Mouse (Mus musculus) spleen, adult 2 months (tissue): ENCODE results near the gene Chst1. TPM values are rescaled to one million over a fixed set of nuclear protein-coding genes. Genes with fewer than 3 reads are reported as not detected.

Experiments
- DNase-seq, 2 experiments: peaks; one replicate each; pipeline versions ENCODE4 v3.0.0 to v3.0.0-alpha.2; 2012 to 2021; ENCODE audit warnings: low spot score in 2 of 2, low read depth in 1 of 2
- H3K27ac ChIP-seq: fragments of 200-500 bp; 2 replicates; pipeline ENCODE4 v1.5.1; 2012; ENCODE audit warnings: low read length, inconsistent platforms; ENCODE audit not compliant: insufficient read depth
- H3K27me3 ChIP-seq: fragments of 200-500 bp; 2 replicates; pipeline ENCODE4 v1.6.1; 2012; ENCODE audit warnings: mild to moderate bottlenecking, moderate library complexity, low read length, inconsistent platforms; ENCODE audit not compliant: control insufficient read depth, insufficient read depth
- H3K36me3 ChIP-seq: fragments of 200-500 bp; 2 replicates; pipeline ENCODE4 v1.6.1; 2012; ENCODE audit warnings: mild to moderate bottlenecking, low read length, inconsistent platforms; ENCODE audit not compliant: control insufficient read depth, insufficient read depth
- H3K4me1 ChIP-seq: fragments of 200-500 bp; 2 replicates; pipeline ENCODE4 v1.6.1; 2011; ENCODE audit warnings: inconsistent platforms; ENCODE audit not compliant: control insufficient read depth, insufficient read depth, insufficient read length
- H3K4me3 ChIP-seq: fragments of 200-500 bp; 2 replicates; pipeline ENCODE4 v1.5.1; 2011; ENCODE audit warnings: mild to moderate bottlenecking, inconsistent platforms; ENCODE audit not compliant: insufficient read depth, insufficient read length; ENCODE audit errors: extremely low read depth
- CTCF ChIP-seq: fragments of 200-500 bp; IDR thresholded peaks from 2 replicates; pipeline ENCODE4 v1.5.1; 2011; ENCODE audit warnings: mild to moderate bottlenecking, inconsistent platforms; ENCODE audit not compliant: insufficient read depth, insufficient read length, insufficient replicate concordance; ENCODE audit errors: extremely low read depth
- POLR2A ChIP-seq: fragments of 200-500 bp; IDR thresholded peaks from 2 replicates; pipeline ENCODE4 v1.6.1; 2011; ENCODE audit warnings: low read depth, low read length, inconsistent platforms
- WGBS: fragments of 180-500 bp; shearing (Covaris S2); methylation state at CpG from one replicate; pipeline ENCODE4 v1.1.7; 2018; 5-methylcytosine and 5-hydroxymethylcytosine counted together
- polyA plus RNA-seq: library from polyadenylated mRNA; depleted of rRNA; stranded (reverse); fragments of >200 nt; gene quantifications from 2 replicates; pipeline ENCODE4 v1.2.3, GENCODE M21; 2012

The Chst1 gene
- polyA plus RNA-seq, 1 experiment: 20.0 TPM

DNA sequence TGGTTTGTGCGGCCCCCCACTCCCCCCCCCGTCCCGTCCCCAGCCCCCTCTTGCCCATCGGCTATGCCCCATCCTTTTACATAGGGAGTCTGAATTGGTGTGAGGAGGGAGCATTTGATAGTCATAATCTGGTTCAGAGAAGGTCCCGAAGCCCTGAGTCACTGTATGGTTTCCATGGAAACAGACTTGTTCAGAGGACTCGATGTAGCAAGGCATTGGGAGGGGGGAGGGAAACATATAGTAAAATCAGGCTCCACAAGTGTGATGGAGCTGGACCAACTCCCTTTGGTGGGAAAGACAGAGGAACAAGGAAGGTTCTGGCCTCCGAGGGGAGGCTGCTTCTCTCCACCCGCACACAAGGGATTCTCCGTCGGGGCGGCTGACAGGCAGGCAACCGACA, 2.6 kb downstream of the Chst1 start:
- no peaks in the 10 kb centered on the region for H3K4me1 ChIP-seq
- DNase-seq: no peak
- no peaks in the 10 kb centered on the region for H3K36me3 ChIP-seq
- peaks cover 6% of the 10 kb centered on the region for H3K27me3 ChIP-seq
- H3K27ac ChIP-seq: no peak overlapping the region
- TF ChIP-seq POLR2A (no peak), CTCF (no peak)
- whole genome bisulfite sequencing: 33% methylated on average over 12 of the region's 12 CpGs
- H3K4me3 ChIP-seq: no peak overlapping the region

DNA sequence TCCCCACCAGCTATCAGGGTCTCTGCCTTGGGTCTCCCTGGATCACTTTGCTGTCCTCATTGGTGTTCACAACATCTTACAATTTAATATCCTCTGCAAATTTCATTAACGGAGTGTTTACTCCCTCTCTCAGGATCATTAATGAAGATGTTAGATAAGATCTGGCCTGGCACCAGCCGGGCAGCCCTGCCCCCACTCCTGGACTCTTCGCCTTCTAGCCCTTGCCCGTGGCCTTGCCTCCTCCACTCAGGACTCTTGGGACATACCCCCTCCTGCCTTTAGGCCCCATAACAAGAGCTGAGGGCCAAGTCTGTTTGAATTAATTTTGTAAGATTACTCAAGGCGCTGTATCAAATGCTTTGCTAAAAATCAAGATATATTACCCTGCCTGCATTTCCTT, 4.1 kb downstream of the Chst1 start:
- peaks cover 6% of the 10 kb centered on the region for H3K27me3 ChIP-seq
- H3K4me3 ChIP-seq: no peak overlapping the region
- TF ChIP-seq CTCF: no peak
- H3K36me3 ChIP-seq: no peaks in the 10 kb centered on the region
- DNase-seq: no peak
- H3K27ac ChIP-seq: no peak overlapping the region
- 85% methylated on average over 5 of the region's 5 CpGs for WGBS
- H3K4me1 ChIP-seq: no peaks in the 10 kb centered on the region

DNA sequence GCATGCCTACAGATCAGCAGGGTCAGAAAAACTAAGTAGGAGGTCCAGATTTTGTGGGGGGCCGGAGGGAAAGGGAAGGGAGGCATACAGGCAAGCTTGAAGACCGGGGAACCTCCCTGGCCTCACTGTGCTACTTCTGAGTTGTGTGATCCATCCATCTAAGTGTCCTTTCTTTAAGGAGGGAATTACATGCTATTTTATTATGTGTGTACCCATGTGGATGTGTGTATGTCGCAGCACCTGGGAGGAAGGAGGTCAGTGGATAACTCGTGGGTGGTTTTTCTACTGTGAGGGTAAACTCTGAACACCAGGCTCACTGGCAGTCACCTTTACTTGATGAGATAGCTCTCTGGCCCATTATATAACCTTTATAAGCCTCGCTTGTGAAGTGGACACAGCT, 5.1 kb downstream of the Chst1 start:
- H3K4me3 ChIP-seq: no peak overlapping the region
- peaks cover 6% of the 10 kb centered on the region for H3K27me3 ChIP-seq
- no peak for DNase-seq
- H3K4me1 ChIP-seq: no peaks in the 10 kb centered on the region
- TF ChIP-seq CTCF (no peak), POLR2A (no peak)
- 80% methylated on average over 5 of the region's 5 CpGs for WGBS
- H3K36me3 ChIP-seq: no peaks in the 10 kb centered on the region
- no peak overlapping the region for H3K27ac ChIP-seq

DNA sequence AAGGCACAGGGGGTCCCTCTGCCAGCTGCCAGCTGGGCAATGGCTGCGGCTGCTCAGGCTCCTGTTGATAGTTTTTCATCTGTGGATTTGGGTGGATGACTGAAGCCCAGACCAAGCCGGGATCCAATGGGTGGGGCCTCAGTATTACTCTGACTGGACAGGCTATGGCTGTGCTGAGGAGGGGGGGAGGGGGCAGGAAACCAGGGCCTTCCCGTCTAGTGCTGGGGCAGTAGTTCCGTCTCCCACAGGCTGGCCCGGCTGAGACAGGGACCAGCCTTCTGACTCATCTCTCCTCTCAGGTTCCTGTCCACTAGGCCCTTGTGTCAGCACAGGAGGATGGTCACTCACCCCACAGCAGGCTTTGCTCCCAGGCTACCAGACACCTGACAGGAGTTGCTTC, 6.5 kb downstream of the Chst1 start:
- DNase-seq: no peak
- H3K4me3 ChIP-seq: no peak overlapping the region
- no peak overlapping the region for H3K27ac ChIP-seq
- H3K27me3 ChIP-seq: peaks cover 1% of the 10 kb centered on the region; the same call in 1 of the 2 replicates
- no peaks in the 10 kb centered on the region for H3K36me3 ChIP-seq
- 42% methylated on average over 5 of the region's 5 CpGs for WGBS
- no peaks in the 10 kb centered on the region for H3K4me1 ChIP-seq
- TF ChIP-seq POLR2A (no peak), CTCF (no peak)

DNA sequence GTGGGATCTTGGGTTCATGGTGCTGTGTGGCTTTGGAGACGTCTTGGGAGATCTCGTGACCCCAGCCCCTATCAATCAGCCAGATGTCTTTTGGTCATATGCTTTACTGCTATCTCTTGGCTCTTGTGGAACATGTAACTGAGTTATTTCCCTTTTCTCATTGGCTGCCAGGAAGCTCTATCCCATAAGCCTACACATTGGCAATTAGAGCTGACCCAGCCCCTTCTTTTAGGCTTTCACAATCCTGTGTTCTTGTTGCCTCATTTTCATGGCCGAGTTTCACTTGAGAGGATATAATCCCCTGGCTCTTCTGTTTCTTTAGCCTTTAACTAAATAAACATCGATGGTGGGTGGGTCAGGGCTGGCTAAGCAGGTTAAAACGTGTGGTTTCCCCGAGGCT, 7.6 kb downstream of the Chst1 start:
- Histone ChIP-seq H3K27ac (no peak overlapping the region), H3K4me3 (no peak overlapping the region), H3K36me3 (no peaks in the 10 kb centered on the region), H3K4me1 (no peaks in the 10 kb centered on the region), H3K27me3 (no peaks in the 10 kb centered on the region)
- TF ChIP-seq CTCF (no peak), POLR2A (no peak)
- WGBS: 67% methylated on average over 6 of the region's 6 CpGs
- no peak for DNase-seq

DNA sequence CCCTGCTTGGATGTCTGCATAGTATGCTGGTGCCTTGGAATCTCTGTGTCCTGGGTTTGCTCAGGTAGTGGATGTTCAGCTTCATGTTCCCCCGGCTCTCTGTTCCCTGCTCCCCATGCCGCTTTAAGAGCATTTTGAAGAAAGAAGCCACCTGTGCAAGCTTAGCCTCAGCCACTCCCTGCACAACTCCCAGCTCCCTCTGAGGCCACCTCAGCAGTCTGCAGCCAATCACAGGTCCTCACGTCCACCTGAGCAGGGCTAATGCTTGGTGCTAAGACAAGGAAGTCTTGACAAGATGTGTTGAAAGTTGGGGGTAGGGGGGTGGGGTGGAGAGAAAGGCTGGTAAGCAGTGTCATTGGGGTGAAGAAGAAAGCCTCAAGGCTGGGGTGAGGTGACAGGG, 8.1 kb downstream of the Chst1 start:
- H3K27ac ChIP-seq: no peak overlapping the region
- TF ChIP-seq CTCF (no peak), POLR2A (no peak)
- H3K4me3 ChIP-seq: no peak overlapping the region
- WGBS: 74% methylated on average over 3 of the region's 3 CpGs
- H3K4me1 ChIP-seq: no peaks in the 10 kb centered on the region
- no peaks in the 10 kb centered on the region for H3K27me3 ChIP-seq
- H3K36me3 ChIP-seq: no peaks in the 10 kb centered on the region
- no peak for DNase-seq

DNA sequence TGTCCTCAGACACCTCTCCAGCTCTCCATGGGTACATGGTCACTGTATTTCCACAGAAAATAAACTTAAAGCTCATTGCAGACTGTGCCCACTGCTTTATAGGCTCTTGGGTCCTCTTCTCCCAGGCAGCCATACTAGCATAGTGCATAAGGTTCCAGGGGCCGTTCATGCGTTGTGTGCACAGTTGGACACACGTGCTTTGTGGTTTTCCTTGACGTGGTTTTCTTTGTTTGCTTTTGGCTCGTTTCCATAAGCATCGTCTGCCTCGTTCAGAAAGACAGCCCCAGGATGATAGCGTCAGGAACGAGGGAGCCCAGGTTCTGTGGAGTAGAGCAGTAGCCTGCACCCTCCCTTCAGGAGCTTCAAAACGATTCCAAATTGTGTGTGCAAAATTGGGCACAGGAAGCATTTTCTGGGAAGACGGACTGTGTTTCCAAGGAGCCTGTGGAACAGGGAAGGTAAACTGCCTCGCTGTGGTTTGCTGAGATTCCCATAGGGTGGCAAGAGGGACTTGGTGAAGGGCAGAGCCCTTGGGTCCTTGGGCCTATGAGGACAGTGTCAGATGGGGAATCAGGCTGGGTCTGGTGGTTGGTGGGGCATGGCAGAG, 8.6 kb downstream of the Chst1 start:
- H3K4me3 ChIP-seq: no peak overlapping the region
- DNase-seq: no peak
- TF ChIP-seq CTCF (no peak), POLR2A (no peak)
- WGBS: 22% methylated on average over 12 of the region's 12 CpGs
- no peaks in the 10 kb centered on the region for H3K27me3 ChIP-seq
- H3K27ac ChIP-seq: no peak overlapping the region
- no peaks in the 10 kb centered on the region for H3K4me1 ChIP-seq
- no peaks in the 10 kb centered on the region for H3K36me3 ChIP-seq

DNA sequence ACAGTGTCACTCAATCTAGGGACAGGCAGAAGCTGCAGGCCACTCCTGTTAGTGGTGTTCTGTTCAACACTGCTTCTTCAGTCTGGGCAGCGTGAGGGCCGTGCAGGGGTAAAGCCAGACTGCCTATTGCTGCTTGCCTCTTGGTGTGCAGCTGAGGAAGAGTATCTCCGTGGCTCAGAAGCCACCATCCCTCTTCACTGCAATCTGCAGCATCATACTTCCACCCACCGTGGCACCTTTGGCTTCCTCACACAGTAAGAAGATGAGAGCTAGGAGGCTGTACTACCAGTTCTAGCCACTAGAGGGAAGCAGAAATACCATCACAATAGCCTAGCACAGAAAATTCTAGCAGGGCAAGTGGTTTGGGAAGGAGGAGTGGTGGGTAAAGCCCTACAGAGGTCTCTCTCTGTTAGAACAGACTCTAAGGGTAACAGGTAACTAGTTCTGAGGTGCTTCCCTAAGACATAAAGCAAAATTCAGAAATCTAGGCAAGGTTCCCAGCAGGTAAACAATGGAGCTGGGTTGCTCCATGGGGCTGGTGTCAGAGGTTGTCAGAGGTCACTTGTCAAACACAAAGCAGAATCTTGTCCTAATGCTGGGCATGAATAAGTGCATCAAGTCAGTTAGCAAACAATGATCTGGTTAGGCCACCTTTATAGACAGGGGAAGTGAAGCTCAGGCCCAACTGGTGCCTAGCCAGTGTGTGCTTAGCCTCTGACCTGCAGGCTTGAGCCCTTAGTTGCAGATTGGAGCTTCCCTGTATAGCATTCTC, 9.5 kb downstream of the Chst1 start:
- H3K4me3 ChIP-seq: no peak overlapping the region
- no peaks in the 10 kb centered on the region for H3K36me3 ChIP-seq
- H3K4me1 ChIP-seq: no peaks in the 10 kb centered on the region
- no peak overlapping the region for H3K27ac ChIP-seq
- 47% methylated on average over 4 of the region's 4 CpGs for WGBS
- peak; percentile 20; the same call in 1 of the 2 replicates for TF ChIP-seq CTCF
- no peak for TF ChIP-seq POLR2A
- H3K27me3 ChIP-seq: no peaks in the 10 kb centered on the region
- peak in 1 of 2 experiments; percentile 4 for DNase-seq
